Mouse (Mus musculus) myocyte (in vitro differentiated cells): ENCODE measurements around the gene Pard3b. TPM values are rescaled to one million over a fixed set of nuclear protein-coding genes. Genes with fewer than 3 reads are reported as not detected.

Source experiments
- H3K27me3 ChIP-seq: one replicate; pipeline ENCODE4 v1.6.1; 2011; ENCODE audit not compliant: control insufficient read depth, insufficient read depth, insufficient read length
- H3K36me3 ChIP-seq: one replicate; pipeline ENCODE4 v1.6.1; 2011; ENCODE audit not compliant: control insufficient read depth, insufficient read depth
- H3K4me2 ChIP-seq: one replicate; pipeline ENCODE4 v1.6.1; 2011; ENCODE audit warnings: low read depth, control low read depth
- H3K4me3 ChIP-seq: one replicate; pipeline ENCODE4 v1.5.1; 2011; ENCODE audit warnings: mild to moderate bottlenecking, control low read depth, moderate library complexity
- H3K79me2 ChIP-seq: one replicate; pipeline ENCODE4 v1.6.1; 2011; ENCODE audit not compliant: control insufficient read depth, insufficient read depth
- H3ac ChIP-seq: one replicate; pipeline ENCODE4 v1.6.1; 2011; ENCODE audit not compliant: control insufficient read depth, insufficient read length
- CEBPB ChIP-seq: IDR thresholded peaks from 2 replicates; pipeline ENCODE4 v1.6.1; 2011; ENCODE audit warnings: mild to moderate bottlenecking, moderate library complexity; ENCODE audit not compliant: poor library complexity, insufficient read depth, severe bottlenecking
- E2F4 ChIP-seq: IDR thresholded peaks from one replicate; pipeline ENCODE4 v1.6.1; 2011; ENCODE audit warnings: mild to moderate bottlenecking, control low read depth, moderate library complexity; ENCODE audit not compliant: insufficient read depth
- MAX ChIP-seq: IDR thresholded peaks from one replicate; pipeline ENCODE4 v1.6.1; 2011; ENCODE audit warnings: low read depth, mild to moderate bottlenecking, control low read depth
- MYOD1 ChIP-seq, 3 experiments: IDR thresholded peaks; one replicate each; pipeline ENCODE4 v1.6.1; 2011; ENCODE audit warnings: control low read depth in 2 of 3, low read depth in 2 of 3, mild to moderate bottlenecking in 2 of 3, moderate library complexity in 1 of 3; ENCODE audit not compliant: insufficient read length in 2 of 3, control insufficient read depth in 1 of 3
- MYOG ChIP-seq, 3 experiments: IDR thresholded peaks; one replicate each; pipeline ENCODE4 v1.6.1; 2011; ENCODE audit warnings: control low read depth in 2 of 3, low read depth in 2 of 3, mild to moderate bottlenecking in 2 of 3; ENCODE audit not compliant: insufficient read length in 2 of 3, control insufficient read depth in 1 of 3, insufficient read depth in 1 of 3
- POLR2A ChIP-seq: IDR thresholded peaks from one replicate; pipeline ENCODE4 v1.6.1; 2011; ENCODE audit warnings: low read depth, mild to moderate bottlenecking, control low read depth, moderate library complexity; ENCODE audit not compliant: insufficient read length
- POLR2AphosphoS2 ChIP-seq: IDR thresholded peaks from one replicate; pipeline ENCODE4 v1.6.1; 2011; ENCODE audit warnings: low read depth, control low read depth; ENCODE audit not compliant: insufficient read length
- REST ChIP-seq: IDR thresholded peaks from one replicate; pipeline ENCODE4 v1.6.1; 2011; ENCODE audit warnings: mild to moderate bottlenecking, control low read depth, moderate library complexity; ENCODE audit not compliant: insufficient read depth, insufficient read length
- SRF ChIP-seq: IDR thresholded peaks from one replicate; pipeline ENCODE4 v1.6.1; 2011; ENCODE audit warnings: low read depth; ENCODE audit not compliant: control insufficient read depth, insufficient read length
- TCF12 ChIP-seq: IDR thresholded peaks from one replicate; pipeline ENCODE4 v1.6.1; 2011; ENCODE audit warnings: mild to moderate bottlenecking, control low read depth; ENCODE audit not compliant: poor library complexity, insufficient read depth, severe bottlenecking
- TCF3 ChIP-seq: IDR thresholded peaks from one replicate; pipeline ENCODE4 v1.6.1; 2011; ENCODE audit warnings: low read depth, control low read depth; ENCODE audit not compliant: insufficient read length
- USF1 ChIP-seq: IDR thresholded peaks from one replicate; pipeline ENCODE4 v1.6.1; 2011; ENCODE audit warnings: low read depth, mild to moderate bottlenecking, control low read depth, moderate library complexity
- polyA plus RNA-seq: library from polyadenylated mRNA; unstranded; fragments of >200 nt; fragmentation: generic; extraction: Trizol; gene quantifications from one replicate; pipeline ENCODE4 v1.2.1, GENCODE M21; 2012; ENCODE audit warnings: missing spikeins

Gene Pard3b
- polyA plus RNA-seq, 1 experiment = 0.17 TPM

- TF ChIP-seq CEBPB = no peak
- TF ChIP-seq POLR2A = no peak
- no peak for TF ChIP-seq MYOG (IDR thresholded peaks at IDR 0.05; ENCODE audit: control insufficient read depth in 1 of 3, insufficient read depth in 1 of 3, insufficient read length in 2 of 3, low read depth in 2 of 3)
- no peak for TF ChIP-seq REST
- TF ChIP-seq SRF = no peak
- TF ChIP-seq USF1 = no peak
- no peak for TF ChIP-seq TCF3
- TF ChIP-seq POLR2AphosphoS2 = no peak
- no peak for TF ChIP-seq TCF12
- no peak for TF ChIP-seq E2F4
- no peak for TF ChIP-seq MYOD1 (IDR thresholded peaks at IDR 0.05; ENCODE audit: control insufficient read depth in 1 of 3, insufficient read length in 2 of 3, low read depth in 2 of 3)
- H3K79me2 ChIP-seq = no peaks in the 10 kb centered on the region
- H3ac ChIP-seq = no peak overlapping the region
- no peak overlapping the region for H3K4me3 ChIP-seq
- H3K36me3 ChIP-seq = no peaks in the 10 kb centered on the region
- no peaks in the 10 kb centered on the region for H3K27me3 ChIP-seq
- no peak overlapping the region for H3K4me2 ChIP-seq
Observed at GRCm38 (mm10) chr1:62425369-62425768, 786.7 kb downstream of the Pard3b start.

- no peak for TF ChIP-seq CEBPB
- no peak for TF ChIP-seq POLR2AphosphoS2
- TF ChIP-seq E2F4 = no peak
- TF ChIP-seq USF1 = no peak
- TF ChIP-seq MYOG (IDR thresholded peaks at IDR 0.05; ENCODE audit: control insufficient read depth in 1 of 3, insufficient read depth in 1 of 3, insufficient read length in 2 of 3, low read depth in 2 of 3) = no peak
- no peak for TF ChIP-seq TCF12
- no peak for TF ChIP-seq REST
- no peak for TF ChIP-seq TCF3
- no peak for TF ChIP-seq SRF
- no peak for TF ChIP-seq MYOD1 (IDR thresholded peaks at IDR 0.05; ENCODE audit: control insufficient read depth in 1 of 3, insufficient read length in 2 of 3, low read depth in 2 of 3)
- no peak for TF ChIP-seq POLR2A
- TF ChIP-seq MAX = no peak
- no peaks in the 10 kb centered on the region for H3K27me3 ChIP-seq
- H3ac ChIP-seq = no peak overlapping the region
- no peak overlapping the region for H3K4me2 ChIP-seq
- no peaks in the 10 kb centered on the region for H3K36me3 ChIP-seq
- H3K4me3 ChIP-seq = no peak overlapping the region
- no peaks in the 10 kb centered on the region for H3K79me2 ChIP-seq
Observed at GRCm38 (mm10) chr1:62428736-62429135, 790.1 kb downstream of the Pard3b start.

DNA sequence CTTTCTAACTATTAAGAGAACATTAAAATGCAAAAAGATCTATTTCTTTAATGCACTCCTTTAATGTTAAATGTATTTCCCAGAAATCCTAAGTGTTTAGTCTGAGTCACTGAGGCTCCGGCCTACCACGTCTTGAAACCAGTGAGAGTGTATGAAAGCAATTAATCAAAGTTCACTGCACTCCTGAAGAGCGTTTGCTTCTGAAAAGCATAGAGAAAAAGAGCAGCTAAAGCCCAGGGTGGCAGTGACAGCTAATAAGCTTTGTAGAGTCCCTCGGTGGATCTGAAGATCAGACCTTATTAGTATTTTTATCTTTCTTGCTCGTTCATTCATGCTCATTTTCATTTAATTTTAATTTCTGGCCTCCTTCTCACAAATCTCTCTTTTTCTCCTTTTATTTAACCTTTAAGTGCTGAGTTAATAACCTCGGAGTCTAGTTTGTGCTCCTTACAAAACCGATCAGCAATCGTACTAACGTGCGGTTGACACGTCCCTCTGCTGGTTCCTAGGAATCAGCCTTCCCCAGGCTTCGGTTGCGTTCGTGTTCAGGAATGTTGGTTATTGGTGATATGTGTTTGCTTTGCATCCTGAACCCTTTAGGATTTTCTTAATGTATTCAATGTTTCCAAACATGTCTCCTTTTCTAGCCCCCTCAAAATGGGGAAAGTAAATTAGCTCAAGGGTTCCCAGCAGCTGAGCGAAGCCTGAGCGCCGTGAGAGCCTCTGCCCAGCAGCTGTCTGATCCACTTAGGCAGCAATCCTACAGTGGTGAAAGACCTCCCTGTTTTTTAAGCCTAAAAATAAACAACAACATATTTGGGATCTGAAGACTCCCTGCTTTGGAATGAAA is 790.9 kb downstream of the Pard3b start:
- H3K4me2 ChIP-seq = no peak overlapping the region
- no peak overlapping the region for H3K4me3 ChIP-seq
- no peaks in the 10 kb centered on the region for H3K36me3 ChIP-seq
- H3K27me3 ChIP-seq = no peaks in the 10 kb centered on the region
- H3K79me2 ChIP-seq = no peaks in the 10 kb centered on the region
- no peak overlapping the region for H3ac ChIP-seq
- TF ChIP-seq MYOG (IDR thresholded peaks at IDR 0.05; ENCODE audit: control insufficient read depth in 1 of 3, insufficient read depth in 1 of 3, insufficient read length in 2 of 3, low read depth in 2 of 3) (no peak), USF1 (no peak), POLR2A (no peak), TCF12 (no peak), MYOD1 (IDR thresholded peaks at IDR 0.05; ENCODE audit: control insufficient read depth in 1 of 3, insufficient read length in 2 of 3, low read depth in 2 of 3) (no peak), REST (no peak), MAX (no peak), POLR2AphosphoS2 (no peak), CEBPB (no peak), TCF3 (no peak), E2F4 (no peak), SRF (no peak)

DNA sequence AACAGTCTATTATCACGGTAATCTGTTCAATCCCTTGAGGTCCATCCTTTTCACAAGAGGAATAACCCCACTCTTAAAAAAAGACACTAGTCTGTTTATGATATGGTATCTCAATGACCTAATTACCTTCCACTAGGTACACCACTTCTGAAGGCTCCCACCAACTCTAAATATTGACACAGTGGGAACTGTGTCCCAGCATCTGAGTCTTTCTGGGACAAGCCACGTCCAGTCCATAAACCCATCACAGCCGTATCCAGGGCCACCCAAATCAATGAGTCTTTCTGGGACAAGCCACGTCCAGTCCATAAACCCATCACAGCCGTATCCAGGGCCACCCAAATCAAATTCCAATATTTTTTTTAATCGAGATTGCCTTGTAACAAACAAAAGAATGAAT is 792.4 kb downstream of the Pard3b start:
- Histone ChIP-seq H3K36me3 (no peaks in the 10 kb centered on the region), H3K4me3 (no peak overlapping the region), H3ac (no peak overlapping the region), H3K79me2 (no peaks in the 10 kb centered on the region), H3K4me2 (no peak overlapping the region), H3K27me3 (no peaks in the 10 kb centered on the region)
- TF ChIP-seq E2F4 = no peak
- TF ChIP-seq REST = no peak
- no peak for TF ChIP-seq MYOD1 (IDR thresholded peaks at IDR 0.05; ENCODE audit: control insufficient read depth in 1 of 3, insufficient read length in 2 of 3, low read depth in 2 of 3)
- TF ChIP-seq POLR2A = no peak
- TF ChIP-seq USF1 = no peak
- TF ChIP-seq TCF12 = no peak
- TF ChIP-seq POLR2AphosphoS2 = no peak
- TF ChIP-seq MYOG (IDR thresholded peaks at IDR 0.05; ENCODE audit: control insufficient read depth in 1 of 3, insufficient read depth in 1 of 3, insufficient read length in 2 of 3, low read depth in 2 of 3) = no peak
- no peak for TF ChIP-seq CEBPB
- no peak for TF ChIP-seq TCF3
- no peak for TF ChIP-seq MAX
- TF ChIP-seq SRF = no peak
